Mouse (Mus musculus) testis, adult 2 months (tissue): ENCODE results near the gene Gm20388.

ENCODE experiments used
- CTCF ChIP-seq: fragments of 200-500 bp; IDR thresholded peaks from 2 replicates; pipeline ENCODE4 v1.5.1; 2012; ENCODE audit warnings: low read depth, mild to moderate bottlenecking, inconsistent platforms, low read length, moderate library complexity; ENCODE audit not compliant: control insufficient read depth, insufficient read depth, insufficient replicate concordance
- POLR2A ChIP-seq: fragments of 200-500 bp; IDR thresholded peaks from 2 replicates; pipeline ENCODE4 v1.6.1; 2012; ENCODE audit warnings: low read depth, mild to moderate bottlenecking, inconsistent platforms, low read length, moderate library complexity; ENCODE audit not compliant: control insufficient read depth

GRCm38 (mm10) chr8:119915298-119915697, 4.7 kb downstream of the Gm20388 start:
- TF ChIP-seq POLR2A (no peak), CTCF (no peak)
